Mouse (Mus musculus): ENCODE measurements around the gene Coa3. TPM values are rescaled to one million over a fixed set of nuclear protein-coding genes. Genes with fewer than 3 reads are reported as not detected.

Coa3 gene
- total RNA-seq, 1 experiment, result 139 TPM

GRCm38 (mm10) chr11:101315082-101315650 lies 36.3 kb upstream of the Coa3 start:
- no peaks in the 10 kb centered on the region; a peak in 1 of 4 replicates for H3K4me1 ChIP-seq (ENCODE audit: control insufficient read depth in 2 of 2, insufficient read depth in 2 of 2, low read length in 2 of 2, poor library complexity in 1 of 2)
- in situ Hi-C loops (cut with MboI; ENCODE audit: low sequenced_read_pairs in 2 of 2, unreplicated experiment in 2 of 2), result no loop called here
- H3K4me3 ChIP-seq (ENCODE audit: insufficient read depth in 1 of 2, low read depth in 1 of 2, low read length in 2 of 2, poor library complexity in 1 of 2, severe bottlenecking in 1 of 2), result peak overlapping the region; percentile 81 to 91
- peak overlapping the region; percentile 92; the same call in 1 of the 2 replicates for H3K9ac ChIP-seq (ENCODE audit: insufficient read depth, low read depth, low read length, poor library complexity, severe bottlenecking)
- TF ChIP-seq HCFC1 (IDR thresholded peaks at IDR 0.05; ENCODE audit: borderline replicate concordance, insufficient read depth, low read length) (no peak), CHD2 (IDR thresholded peaks at IDR 0.05; ENCODE audit: low read depth, low read length) (no peak), ZC3H11A (IDR thresholded peaks at IDR 0.05; ENCODE audit: borderline replicate concordance, low read depth, low read length) (no peak), MAFK (IDR thresholded peaks at IDR 0.05; ENCODE audit: insufficient read depth, low read depth, low read length) (no peak), ZNF384 (IDR thresholded peaks at IDR 0.05; ENCODE audit: low read depth, low read length) (no peak; the same call in 1 of the 2 replicates)
- H3K27ac ChIP-seq (ENCODE audit: insufficient read depth, low read depth, low read length, poor library complexity, severe bottlenecking), result peak overlapping the region; percentile 96; the same call in 1 of the 2 replicates
- H3K9me3 ChIP-seq (ENCODE audit: control insufficient read depth, insufficient read depth, low read depth, low read length), result no peaks in the 10 kb centered on the region
- H3K36me3 ChIP-seq (ENCODE audit: control insufficient read depth, insufficient read depth, low read length, poor library complexity, severe bottlenecking), result peaks cover 16% of the 10 kb centered on the region
- no peak for DNase-seq (ENCODE audit: low read depth, low spot score)

GRCm38 (mm10) chr11:101314567-101314966 lies 35.7 kb upstream of the Coa3 start:
- Histone ChIP-seq H3K4me3 (ENCODE audit: insufficient read depth in 1 of 2, low read depth in 1 of 2, low read length in 2 of 2, poor library complexity in 1 of 2, severe bottlenecking in 1 of 2) (no peak overlapping the region), H3K4me1 (ENCODE audit: control insufficient read depth in 2 of 2, insufficient read depth in 2 of 2, low read length in 2 of 2, poor library complexity in 1 of 2) (no peaks in the 10 kb centered on the region; a peak in 1 of 4 replicates), H3K9me3 (ENCODE audit: control insufficient read depth, insufficient read depth, low read depth, low read length) (no peaks in the 10 kb centered on the region), H3K36me3 (ENCODE audit: control insufficient read depth, insufficient read depth, low read length, poor library complexity, severe bottlenecking) (peaks cover 10% of the 10 kb centered on the region), H3K9ac (ENCODE audit: insufficient read depth, low read depth, low read length, poor library complexity, severe bottlenecking) (no peak overlapping the region), H3K27ac (ENCODE audit: insufficient read depth, low read depth, low read length, poor library complexity, severe bottlenecking) (no peak overlapping the region)
- TF ChIP-seq CHD2 (IDR thresholded peaks at IDR 0.05; ENCODE audit: low read depth, low read length) (no peak), ZC3H11A (IDR thresholded peaks at IDR 0.05; ENCODE audit: borderline replicate concordance, low read depth, low read length) (no peak), ZNF384 (IDR thresholded peaks at IDR 0.05; ENCODE audit: low read depth, low read length) (no peak), MAFK (IDR thresholded peaks at IDR 0.05; ENCODE audit: insufficient read depth, low read depth, low read length) (no peak), HCFC1 (IDR thresholded peaks at IDR 0.05; ENCODE audit: borderline replicate concordance, insufficient read depth, low read length) (no peak)
- DNase-seq (ENCODE audit: low read depth, low spot score), result no peak
- in situ Hi-C loops (cut with MboI; ENCODE audit: low sequenced_read_pairs in 2 of 2, unreplicated experiment in 2 of 2), result no loop called here

DNA sequence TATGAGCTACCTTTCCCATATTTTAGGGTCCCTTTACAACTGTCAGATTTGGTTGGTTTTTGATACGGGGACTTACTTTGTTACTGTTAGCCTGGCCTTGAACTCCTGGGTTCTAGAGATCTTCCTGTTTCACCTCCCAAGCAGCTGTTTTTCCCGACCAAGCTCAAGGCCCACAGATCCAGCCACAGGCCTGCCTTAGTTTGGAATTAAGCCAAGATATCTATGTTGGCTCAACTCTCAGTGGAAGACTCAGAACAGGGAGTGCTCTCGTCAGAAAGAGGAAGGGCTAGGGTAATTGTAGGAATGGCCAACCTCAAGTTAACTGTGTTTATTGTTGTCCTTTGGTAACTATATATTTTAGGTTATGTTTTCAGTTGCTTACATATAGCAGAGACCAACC lies 33.2 kb upstream of the Coa3 start:
- Histone ChIP-seq H3K9me3 (ENCODE audit: control insufficient read depth, insufficient read depth, low read depth, low read length) (no peaks in the 10 kb centered on the region), H3K9ac (ENCODE audit: insufficient read depth, low read depth, low read length, poor library complexity, severe bottlenecking) (no peak overlapping the region), H3K36me3 (ENCODE audit: control insufficient read depth, insufficient read depth, low read length, poor library complexity, severe bottlenecking) (no peaks in the 10 kb centered on the region), H3K4me3 (ENCODE audit: insufficient read depth in 1 of 2, low read depth in 1 of 2, low read length in 2 of 2, poor library complexity in 1 of 2, severe bottlenecking in 1 of 2) (no peak overlapping the region), H3K27ac (ENCODE audit: insufficient read depth, low read depth, low read length, poor library complexity, severe bottlenecking) (no peak overlapping the region), H3K4me1 (ENCODE audit: control insufficient read depth in 2 of 2, insufficient read depth in 2 of 2, low read length in 2 of 2, poor library complexity in 1 of 2) (0 out of 4 replicates have a peak, but pooled peaks cover 1 to 2% of the 10 kb centered on the region in 2 experiments)
- TF ChIP-seq ZNF384 (IDR thresholded peaks at IDR 0.05; ENCODE audit: low read depth, low read length), result no peak
- no peak for TF ChIP-seq HCFC1 (IDR thresholded peaks at IDR 0.05; ENCODE audit: borderline replicate concordance, insufficient read depth, low read length)
- no peak for TF ChIP-seq ZC3H11A (IDR thresholded peaks at IDR 0.05; ENCODE audit: borderline replicate concordance, low read depth, low read length)
- TF ChIP-seq MAFK (IDR thresholded peaks at IDR 0.05; ENCODE audit: insufficient read depth, low read depth, low read length), result no peak
- TF ChIP-seq CHD2 (IDR thresholded peaks at IDR 0.05; ENCODE audit: low read depth, low read length), result no peak
- in situ Hi-C loops (cut with MboI; ENCODE audit: low sequenced_read_pairs in 2 of 2, unreplicated experiment in 2 of 2), result no loop called here
- no peak for DNase-seq (ENCODE audit: low read depth, low spot score)

GRCm38 (mm10) chr11:101311083-101311482 lies 32.2 kb upstream of the Coa3 start:
- H3K27ac ChIP-seq (ENCODE audit: insufficient read depth, low read depth, low read length, poor library complexity, severe bottlenecking), result no peak overlapping the region
- H3K9ac ChIP-seq (ENCODE audit: insufficient read depth, low read depth, low read length, poor library complexity, severe bottlenecking), result no peak overlapping the region
- no peak for TF ChIP-seq CHD2 (IDR thresholded peaks at IDR 0.05; ENCODE audit: low read depth, low read length)
- H3K9me3 ChIP-seq (ENCODE audit: control insufficient read depth, insufficient read depth, low read depth, low read length), result no peaks in the 10 kb centered on the region
- H3K4me3 ChIP-seq (ENCODE audit: insufficient read depth in 1 of 2, low read depth in 1 of 2, low read length in 2 of 2, poor library complexity in 1 of 2, severe bottlenecking in 1 of 2), result no peak overlapping the region
- no peaks in the 10 kb centered on the region for H3K36me3 ChIP-seq (ENCODE audit: control insufficient read depth, insufficient read depth, low read length, poor library complexity, severe bottlenecking)
- peaks cover 2 to 5% of the 10 kb centered on the region in 2 experiments; a peak in 1 of 4 replicates for H3K4me1 ChIP-seq (ENCODE audit: control insufficient read depth in 2 of 2, insufficient read depth in 2 of 2, low read length in 2 of 2, poor library complexity in 1 of 2)
- no peak for DNase-seq (ENCODE audit: low read depth, low spot score)
- in situ Hi-C loops (cut with MboI; ENCODE audit: low sequenced_read_pairs in 2 of 2, unreplicated experiment in 2 of 2), result no loop called here

DNA sequence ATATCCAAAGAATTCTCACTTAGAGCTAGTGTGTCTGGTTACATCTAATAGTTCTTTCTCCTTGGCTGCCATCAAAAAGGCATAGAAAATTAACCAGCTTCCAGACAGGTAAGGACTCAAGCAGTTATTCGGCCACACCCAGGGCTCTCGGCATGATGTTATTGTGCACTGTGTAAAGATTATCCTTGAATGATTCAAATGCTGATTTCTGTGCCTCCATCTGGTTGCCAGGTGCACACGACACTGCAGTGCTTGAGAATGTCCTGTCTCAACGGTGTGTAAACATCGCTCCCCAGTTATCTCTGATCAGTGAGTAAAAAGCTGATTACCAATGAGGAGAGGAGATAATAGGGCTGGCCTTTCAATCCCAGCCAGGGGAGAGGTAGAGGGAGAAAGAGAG lies 28.8 kb upstream of the Coa3 start:
- peak; percentile 51 for DNase-seq (ENCODE audit: low read depth, low spot score)
- peaks cover 2 to 5% of the 10 kb centered on the region in 2 experiments; a peak in 1 of 4 replicates for H3K4me1 ChIP-seq (ENCODE audit: control insufficient read depth in 2 of 2, insufficient read depth in 2 of 2, low read length in 2 of 2, poor library complexity in 1 of 2)
- no peak overlapping the region; the same call in 1 of the 2 replicates for H3K27ac ChIP-seq (ENCODE audit: insufficient read depth, low read depth, low read length, poor library complexity, severe bottlenecking)
- in situ Hi-C loops (cut with MboI; ENCODE audit: low sequenced_read_pairs in 2 of 2, unreplicated experiment in 2 of 2), result no loop called here
- TF ChIP-seq HCFC1 (IDR thresholded peaks at IDR 0.05; ENCODE audit: borderline replicate concordance, insufficient read depth, low read length) (no peak), ZNF384 (IDR thresholded peaks at IDR 0.05; ENCODE audit: low read depth, low read length) (no peak), CHD2 (IDR thresholded peaks at IDR 0.05; ENCODE audit: low read depth, low read length) (peak; percentile 36; the same call in 1 of the 2 replicates), ZC3H11A (IDR thresholded peaks at IDR 0.05; ENCODE audit: borderline replicate concordance, low read depth, low read length) (no peak)
- H3K9me3 ChIP-seq (ENCODE audit: control insufficient read depth, insufficient read depth, low read depth, low read length), result no peaks in the 10 kb centered on the region
- no peak overlapping the region; the same call in 1 of the 2 replicates for H3K9ac ChIP-seq (ENCODE audit: insufficient read depth, low read depth, low read length, poor library complexity, severe bottlenecking)
- H3K4me3 ChIP-seq (ENCODE audit: insufficient read depth in 1 of 2, low read depth in 1 of 2, low read length in 2 of 2, poor library complexity in 1 of 2, severe bottlenecking in 1 of 2), result no peak overlapping the region
- no peaks in the 10 kb centered on the region for H3K36me3 ChIP-seq (ENCODE audit: control insufficient read depth, insufficient read depth, low read length, poor library complexity, severe bottlenecking)
